Mouse (Mus musculus): ENCODE results near the gene Babam2.
A peak's percentile ranks its signal among the peaks of the same experiment; 100 is the strongest.

Gene Babam2

GRCm38 (mm10) chr5:31697644-31698296 is at the start of gene Babam2:
TSS of gene Babam2 (plus strand) at chr5:31697684.
- peak; percentile 72 to 84 for DNase-seq (ENCODE audit: low spot score in 2 of 2)

DNA sequence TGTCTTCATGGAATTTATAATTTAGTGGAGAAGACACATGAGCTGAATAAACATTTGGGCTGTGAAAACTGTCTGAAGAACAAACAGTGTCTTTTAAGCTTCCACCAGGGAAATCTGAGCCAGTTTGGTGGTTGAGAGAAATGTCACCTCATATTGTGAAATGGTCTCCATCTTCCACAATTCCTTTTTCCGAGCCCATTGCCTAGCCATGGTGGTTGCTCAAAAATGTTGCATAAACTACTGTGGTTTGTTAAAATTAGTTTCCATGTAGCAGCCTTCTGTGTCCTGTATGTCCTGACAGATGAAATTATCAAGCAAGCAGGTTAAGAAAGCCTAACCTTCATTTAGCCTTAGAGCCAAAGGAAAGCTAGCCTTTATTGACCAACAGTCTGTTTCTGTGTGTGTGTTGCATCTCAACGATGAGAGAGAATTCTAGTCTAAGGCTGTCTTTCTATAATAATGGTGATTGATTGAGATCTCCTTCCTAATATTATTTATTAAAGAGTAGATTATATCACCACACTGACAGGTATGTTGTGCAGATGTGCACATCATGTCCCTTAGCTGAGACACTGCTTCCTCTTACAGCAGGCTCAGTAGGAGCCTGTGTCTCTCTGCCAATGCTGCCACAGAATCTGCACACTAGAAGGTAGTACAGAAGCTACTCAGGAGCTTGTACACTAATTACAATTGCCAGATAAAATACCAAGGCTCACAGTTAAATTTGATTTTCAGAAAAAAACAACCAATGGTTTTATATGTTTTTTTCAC is 46.8 kb upstream of the Babam2 start:
- DNase-seq (ENCODE audit: low spot score in 2 of 2): no peak

- no peak for DNase-seq (ENCODE audit: low spot score in 2 of 2)
These were observed 41.7 kb upstream of the Babam2 start for GRCm38 (mm10) chr5:31655688-31656190.

GRCm38 (mm10) chr5:31666176-31666575 is 31.3 kb upstream of the Babam2 start:
- DNase-seq (ENCODE audit: low spot score in 2 of 2): no peak

DNA sequence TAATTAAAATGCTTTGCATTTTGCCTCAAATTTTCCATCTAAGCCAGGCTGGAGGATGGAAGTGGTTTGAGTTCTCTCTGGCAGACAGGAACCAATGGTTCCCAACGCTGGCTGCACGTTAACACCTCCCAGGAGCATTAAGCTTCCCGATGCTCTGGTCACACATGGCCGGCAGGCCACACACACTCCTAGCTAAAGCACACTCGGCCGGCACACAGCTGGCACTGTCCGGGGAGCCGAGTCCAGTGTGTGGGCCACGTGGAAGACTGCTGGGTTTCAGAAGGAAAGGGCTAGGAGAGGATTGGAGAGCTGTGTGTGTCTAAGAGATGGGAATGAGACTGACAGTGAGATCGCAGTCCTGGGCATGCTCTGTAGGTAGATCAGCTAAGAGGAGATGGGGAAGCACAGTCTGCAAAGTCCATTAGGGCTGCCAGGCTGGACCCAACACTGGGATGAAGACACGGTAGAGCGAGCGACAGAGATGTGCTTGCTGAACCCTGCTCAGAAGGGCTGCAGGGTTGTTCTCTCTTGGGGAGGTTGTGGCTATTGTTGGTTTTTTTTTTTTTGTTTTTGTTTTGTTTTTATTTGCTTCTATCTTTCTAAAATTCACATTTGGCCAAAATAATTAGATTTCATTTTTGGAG is 29.0 kb upstream of the Babam2 start:
- no peak for DNase-seq (ENCODE audit: low spot score in 2 of 2)

- no peak for DNase-seq (ENCODE audit: low spot score in 2 of 2)
These were observed 27.5 kb upstream of the Babam2 start for GRCm38 (mm10) chr5:31669984-31670383.

GRCm38 (mm10) chr5:31671137-31671536 is 26.3 kb upstream of the Babam2 start:
- DNase-seq (ENCODE audit: low spot score in 2 of 2): no peak

DNA sequence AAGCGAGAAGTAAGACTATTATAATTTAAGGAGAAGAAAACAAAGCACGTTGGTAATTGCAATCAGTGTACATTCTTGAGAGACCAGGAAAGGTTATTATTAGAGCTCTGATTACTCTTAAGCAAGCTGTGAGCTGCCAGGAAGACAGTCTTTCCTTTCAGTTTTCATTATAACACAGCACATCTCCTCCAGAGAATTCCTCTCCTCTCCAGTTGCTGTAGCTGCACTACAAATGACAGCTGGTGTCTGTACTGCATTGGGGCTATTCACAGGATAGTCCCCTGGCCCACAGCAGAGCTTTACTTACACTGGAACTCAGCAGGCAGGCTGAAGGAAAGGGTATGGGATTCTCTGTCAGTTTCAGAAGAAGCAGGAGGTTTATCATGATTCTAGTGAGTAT is 24.1 kb upstream of the Babam2 start:
- DNase-seq (ENCODE audit: low spot score in 2 of 2): no peak

DNA sequence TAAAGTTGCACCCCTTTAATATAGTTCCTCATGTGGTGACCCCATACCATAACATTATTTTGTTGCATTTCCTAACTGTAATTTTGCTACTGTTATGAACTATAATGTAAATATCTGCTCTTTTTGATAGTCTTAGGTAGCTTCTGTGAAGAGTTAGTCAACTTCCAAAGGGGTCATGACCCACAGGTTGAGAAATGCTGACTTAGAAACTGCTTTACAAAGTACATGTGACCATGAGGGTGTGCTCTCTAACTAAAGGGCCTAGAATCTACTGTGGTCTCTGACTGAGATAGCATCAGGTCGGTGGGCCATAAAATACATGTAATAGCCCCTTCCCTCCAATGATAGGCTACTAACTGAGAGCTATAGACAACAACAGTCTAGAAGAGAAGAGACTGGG is 19.5 kb upstream of the Babam2 start:
- no peak for DNase-seq (ENCODE audit: low spot score in 2 of 2)

GRCm38 (mm10) chr5:31680183-31680582 is 17.3 kb upstream of the Babam2 start:
- DNase-seq (ENCODE audit: low spot score in 2 of 2): no peak

DNA sequence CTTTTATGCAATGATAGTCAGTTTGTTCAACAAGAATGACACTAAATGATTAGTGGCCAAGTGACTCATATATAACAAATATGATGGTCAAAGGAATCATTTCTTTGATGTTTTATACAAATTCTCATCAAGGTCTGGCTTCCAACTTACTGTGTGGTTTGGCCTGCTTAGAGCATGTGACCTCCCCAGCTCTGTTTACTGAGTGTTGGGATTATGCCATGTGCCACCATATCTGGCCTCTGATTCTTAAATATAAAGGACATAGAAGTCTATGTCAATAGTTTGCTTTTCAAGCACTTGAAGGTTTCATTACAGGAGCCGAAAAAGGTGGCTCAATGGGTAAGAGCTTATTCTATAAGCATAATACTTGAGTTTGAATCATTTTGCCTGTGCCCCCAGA is 15.2 kb upstream of the Babam2 start:
- no peak for DNase-seq (ENCODE audit: low spot score in 2 of 2)

DNA sequence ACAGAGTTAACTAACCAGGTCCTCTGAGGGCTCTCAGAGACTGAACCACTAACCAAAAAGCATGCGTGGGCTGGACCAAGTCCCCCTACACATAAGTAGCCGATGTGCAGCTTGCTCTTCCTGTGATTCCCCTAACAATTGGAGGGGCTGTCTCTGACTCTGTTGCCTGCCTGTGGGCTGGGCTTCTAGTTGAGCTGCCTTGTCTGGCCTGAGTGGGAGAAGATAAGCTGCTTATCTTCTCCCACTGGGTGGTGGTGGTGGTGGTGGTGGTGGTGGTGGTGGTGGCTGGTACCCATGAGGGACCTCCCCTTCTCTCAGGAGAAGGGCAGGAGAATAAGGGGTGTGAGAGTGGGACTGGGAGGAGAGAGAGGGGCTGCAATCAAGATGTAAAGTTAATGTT is 11.4 kb upstream of the Babam2 start:
- no peak for DNase-seq (ENCODE audit: low spot score in 2 of 2)

DNA sequence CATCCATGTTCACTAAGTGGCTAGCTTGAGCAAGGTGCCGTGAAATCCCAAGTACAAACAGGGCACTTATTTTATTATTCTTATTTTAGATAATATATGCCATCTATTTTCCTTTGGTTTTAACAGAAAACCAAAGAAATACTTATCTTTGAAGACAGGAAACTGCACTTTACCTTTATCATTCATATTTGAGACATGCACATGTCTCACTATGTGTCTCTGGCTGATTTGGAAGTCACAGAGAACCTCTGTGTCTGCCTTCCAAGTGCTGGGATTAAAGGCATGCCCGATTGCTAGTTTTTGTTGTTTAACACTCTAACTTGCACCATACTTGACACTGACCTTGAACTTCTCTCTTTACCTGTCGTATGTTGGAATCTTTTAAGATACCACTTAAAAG is 9.5 kb upstream of the Babam2 start:
- no peak for DNase-seq (ENCODE audit: low spot score in 2 of 2)

DNA sequence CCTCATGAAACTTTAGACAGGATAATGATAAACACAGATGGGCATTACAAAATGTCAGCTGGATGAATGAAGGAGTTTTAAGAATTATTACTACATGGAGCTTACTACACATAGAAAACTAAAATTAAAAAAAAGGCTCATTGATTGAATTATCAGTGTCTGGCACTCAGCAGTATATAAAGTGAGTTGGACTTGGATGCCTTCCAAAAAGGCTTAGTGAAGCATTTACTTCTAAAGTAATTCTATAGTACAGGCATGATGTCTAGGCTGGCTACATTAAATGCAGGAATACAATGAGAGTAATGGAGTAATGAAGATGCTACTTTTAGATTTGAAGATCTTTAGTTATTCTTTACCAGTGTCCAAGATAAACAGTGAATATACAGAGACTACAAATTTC is 4.3 kb upstream of the Babam2 start:
- DNase-seq (ENCODE audit: low spot score in 2 of 2): no peak

GRCm38 (mm10) chr5:31696971-31697643 is 377 bp upstream of the Babam2 start, which contains the start of gene Rbks:
TSS of gene Rbks (minus strand) at chr5:31697627.
- no peak for DNase-seq (ENCODE audit: low spot score in 2 of 2)

DNA sequence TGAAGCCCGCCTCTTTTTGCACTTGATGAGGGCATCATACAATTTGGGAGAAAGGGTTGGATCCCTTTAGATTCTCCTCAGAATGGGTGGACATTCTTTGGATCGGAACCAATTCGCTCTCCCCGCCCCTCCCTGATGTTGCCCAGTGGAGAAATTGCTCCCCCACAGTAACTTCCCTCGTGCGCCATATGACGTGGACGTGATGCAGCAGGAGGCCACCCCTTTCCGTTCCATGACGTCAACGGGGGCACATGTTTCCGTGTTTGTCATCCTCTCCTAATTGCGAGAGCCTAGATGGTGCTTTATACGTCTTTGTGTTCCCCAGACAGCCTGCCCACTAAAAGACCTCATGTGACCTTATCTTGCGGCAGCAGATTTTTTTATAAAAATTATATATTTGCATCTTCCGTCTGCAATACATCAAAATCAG is 828 bp downstream of the Babam2 start:
- peak; percentile 53 to 63 for DNase-seq (ENCODE audit: low spot score in 2 of 2)

- no peak for DNase-seq (ENCODE audit: low spot score in 2 of 2)
These were observed 1.4 kb downstream of the Babam2 start for GRCm38 (mm10) chr5:31698931-31699330.

DNA sequence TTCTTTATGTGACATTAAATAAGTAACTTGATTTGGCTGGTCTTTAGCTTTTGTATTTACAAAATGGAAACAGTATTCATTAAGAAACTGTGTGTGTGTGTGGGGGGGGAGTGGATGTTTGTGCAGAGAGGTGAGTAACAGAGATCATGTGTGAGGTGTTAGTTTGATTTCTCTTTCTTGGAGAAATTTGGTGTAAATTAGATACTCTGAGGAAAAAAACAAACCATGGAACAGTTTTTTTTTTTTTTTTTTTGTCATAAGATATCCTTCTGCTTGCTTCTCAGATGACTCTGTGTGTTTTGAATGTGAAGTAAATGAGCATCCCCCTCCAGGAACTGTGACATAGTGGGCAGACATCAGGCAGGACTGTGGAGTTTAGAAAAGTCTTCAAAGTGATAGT is 1.9 kb downstream of the Babam2 start:
- DNase-seq (ENCODE audit: low spot score in 2 of 2): no peak

DNA sequence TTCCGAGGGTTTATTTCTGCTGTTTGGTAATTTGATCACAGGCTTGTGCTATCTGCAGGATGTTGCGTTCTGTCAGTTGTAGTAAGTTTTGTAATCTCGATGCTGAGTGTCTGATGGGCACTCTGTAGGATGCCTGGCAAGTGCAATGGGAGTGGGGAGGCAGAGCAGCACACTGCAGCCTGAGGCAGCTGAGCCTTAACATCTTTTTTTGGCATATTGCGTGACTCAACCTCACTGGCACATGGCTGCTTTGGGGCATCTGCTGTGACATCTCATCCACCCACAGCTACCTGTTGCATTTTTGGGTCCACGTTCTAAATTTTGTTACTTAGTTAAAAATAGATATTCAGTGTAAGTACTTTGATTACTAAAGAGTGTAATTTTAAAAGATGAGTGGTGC is 7.5 kb downstream of the Babam2 start:
- DNase-seq (ENCODE audit: low spot score in 2 of 2): peak; percentile 15 to 34

GRCm38 (mm10) chr5:31706826-31707225 is 9.3 kb downstream of the Babam2 start:
- DNase-seq (ENCODE audit: low spot score in 2 of 2): no peak

GRCm38 (mm10) chr5:31709389-31709788 is 11.9 kb downstream of the Babam2 start:
- no peak for DNase-seq (ENCODE audit: low spot score in 2 of 2)

- no peak for DNase-seq (ENCODE audit: low spot score in 2 of 2)
These were observed 15.8 kb downstream of the Babam2 start for GRCm38 (mm10) chr5:31713280-31713711.

Measured in frontal cortex, postnatal 25 days (tissue).